Mouse (Mus musculus): ENCODE measurements around the gene Snx29.
"Not testable (repeated sequence)": the region's sequence is repeated elsewhere in the genome, so short reads cannot be mapped to it uniquely, and the experiment has no call there.

Snx29 gene

DNA sequence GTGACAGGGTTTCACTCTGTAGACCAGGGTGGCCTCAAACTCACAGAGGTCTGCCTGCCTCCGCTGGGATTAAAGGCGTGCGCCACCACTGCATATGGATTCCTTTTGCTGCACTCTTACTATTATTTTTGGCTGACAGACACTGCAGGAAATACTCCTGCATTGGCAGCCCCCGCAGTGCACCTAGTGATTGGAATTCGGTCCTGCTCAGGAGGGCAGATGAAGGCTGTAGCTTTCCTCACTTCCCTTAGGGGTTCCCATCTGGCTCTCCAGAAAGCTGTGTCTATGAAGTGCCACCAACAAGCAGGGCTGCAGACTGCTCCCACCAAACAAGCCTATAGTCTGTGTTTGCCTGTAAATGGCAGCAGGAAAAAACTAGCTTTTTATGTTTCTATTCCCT is 215.0 kb downstream of the Snx29 start:
- no peak for DNase-seq (ENCODE audit: low read depth)

GRCm38 (mm10) chr16:11538191-11538590 is 215.5 kb downstream of the Snx29 start:
- no peak for DNase-seq (ENCODE audit: low read depth)

GRCm38 (mm10) chr16:11540961-11541360 is 218.3 kb downstream of the Snx29 start:
- DNase-seq (ENCODE audit: low read depth), result no peak

- no peak for DNase-seq (ENCODE audit: low read depth)
Observed at GRCm38 (mm10) chr16:11541769-11542168, 219.1 kb downstream of the Snx29 start.

GRCm38 (mm10) chr16:11550043-11550725 is 227.5 kb downstream of the Snx29 start:
- DNase-seq (ENCODE audit: low read depth), result no peak

GRCm38 (mm10) chr16:11561714-11562113 is 239.0 kb downstream of the Snx29 start:
- no peak for DNase-seq (ENCODE audit: low read depth)

GRCm38 (mm10) chr16:11563846-11564245 is 241.1 kb downstream of the Snx29 start:
- peak; percentile 22 for DNase-seq (ENCODE audit: low read depth)

- DNase-seq (ENCODE audit: low read depth), result no peak
Observed at GRCm38 (mm10) chr16:11565126-11565525, 242.4 kb downstream of the Snx29 start.

- DNase-seq (ENCODE audit: low read depth), result no peak
Observed at GRCm38 (mm10) chr16:11567594-11567993, 244.9 kb downstream of the Snx29 start.

DNA sequence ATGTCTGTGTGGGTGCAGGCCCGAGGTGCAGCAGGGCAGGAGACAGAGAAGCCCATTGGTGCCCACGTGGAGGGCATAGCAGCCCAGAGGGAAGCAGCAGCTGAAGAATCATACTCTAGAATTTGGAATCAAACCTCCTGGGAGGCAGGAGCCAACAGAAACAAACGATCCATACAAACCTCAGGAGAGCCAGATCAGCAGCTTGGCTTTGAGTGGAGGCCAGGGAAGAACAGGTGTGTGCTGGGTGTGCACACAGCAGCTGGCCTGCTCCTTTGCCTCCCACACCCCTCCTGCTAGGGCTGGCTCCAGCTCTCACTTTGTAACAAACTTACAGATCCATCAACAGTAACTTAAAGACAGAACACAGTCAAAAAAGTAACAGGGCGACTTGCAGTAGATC is 245.4 kb downstream of the Snx29 start:
- DNase-seq (ENCODE audit: low read depth), result no peak

DNA sequence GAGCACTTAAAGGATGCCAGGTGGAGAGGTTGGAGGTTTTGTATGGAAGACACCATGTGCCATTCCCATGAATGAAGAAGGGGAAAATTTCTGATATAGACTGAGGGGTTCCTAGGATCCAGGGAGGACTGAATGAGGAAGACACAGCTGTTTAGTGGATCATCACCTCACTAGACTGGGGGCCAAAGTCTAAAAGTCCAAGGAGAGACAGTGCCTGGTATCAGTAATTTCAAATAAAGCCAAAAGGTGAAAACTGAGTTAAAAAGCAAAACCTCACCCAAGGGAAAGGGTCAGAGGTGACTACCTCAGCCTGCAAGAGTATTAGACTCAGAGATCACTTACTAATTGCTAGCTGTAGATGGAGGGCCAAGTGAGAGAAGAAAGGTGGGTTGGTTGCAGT is 245.9 kb downstream of the Snx29 start:
- DNase-seq (ENCODE audit: low read depth), result no peak

- DNase-seq (ENCODE audit: low read depth), result no peak
Observed at GRCm38 (mm10) chr16:11569127-11569526, 246.4 kb downstream of the Snx29 start.

- no peak for DNase-seq (ENCODE audit: low read depth)
Observed at GRCm38 (mm10) chr16:11570072-11570471, 247.4 kb downstream of the Snx29 start.

GRCm38 (mm10) chr16:11574517-11574916 is 251.8 kb downstream of the Snx29 start:
- DNase-seq (ENCODE audit: low read depth), result no peak

DNA sequence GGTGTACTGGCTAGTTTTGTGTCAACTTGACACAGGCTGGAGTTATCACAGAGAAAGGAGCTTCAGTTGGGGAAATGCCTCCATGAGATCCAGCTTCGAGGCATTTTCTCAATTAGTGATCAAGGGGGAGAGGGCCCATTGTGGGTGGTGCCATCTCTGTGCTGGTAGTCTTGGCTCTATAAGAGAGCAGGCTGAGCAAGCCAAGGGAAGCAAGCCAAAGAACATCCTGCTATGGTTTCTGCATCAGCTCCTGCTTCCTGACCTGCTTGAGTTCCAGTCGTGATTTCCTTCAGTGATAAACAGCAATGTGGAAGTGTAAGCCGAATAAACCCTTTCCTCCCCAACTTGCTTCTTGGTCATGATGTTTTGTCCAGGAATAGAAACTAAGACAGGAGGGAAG is 253.0 kb downstream of the Snx29 start:
- DNase-seq (ENCODE audit: low read depth), result not testable (repeated sequence)

- DNase-seq (ENCODE audit: low read depth), result no peak
Observed at GRCm38 (mm10) chr16:11577541-11578255, 255.0 kb downstream of the Snx29 start.

- DNase-seq (ENCODE audit: low read depth), result no peak
Observed at GRCm38 (mm10) chr16:11579676-11580098, 257.0 kb downstream of the Snx29 start.

- no peak for DNase-seq (ENCODE audit: low read depth)
Observed at GRCm38 (mm10) chr16:11583941-11584639, 261.4 kb downstream of the Snx29 start.

DNA sequence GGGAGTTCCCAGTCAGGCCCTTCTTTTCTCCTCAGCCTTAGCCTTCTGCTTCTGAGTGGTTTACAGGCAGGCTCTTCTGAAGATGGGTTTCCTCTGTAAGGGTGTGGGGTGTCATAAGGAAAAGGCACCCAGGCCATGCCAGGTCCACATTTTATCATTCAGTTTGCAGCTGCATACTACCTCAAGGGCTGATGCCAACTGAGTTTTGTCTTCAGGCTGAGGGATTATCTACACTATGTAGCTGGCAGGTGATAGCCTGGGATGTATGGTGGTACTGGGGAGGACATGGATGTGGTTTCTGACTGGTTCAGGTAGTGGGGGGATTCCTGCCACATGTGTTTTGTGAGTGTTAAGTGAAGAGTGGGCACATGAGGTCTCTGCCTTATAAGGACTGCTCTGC is 266.0 kb downstream of the Snx29 start:
- DNase-seq (ENCODE audit: low read depth), result no peak

DNA sequence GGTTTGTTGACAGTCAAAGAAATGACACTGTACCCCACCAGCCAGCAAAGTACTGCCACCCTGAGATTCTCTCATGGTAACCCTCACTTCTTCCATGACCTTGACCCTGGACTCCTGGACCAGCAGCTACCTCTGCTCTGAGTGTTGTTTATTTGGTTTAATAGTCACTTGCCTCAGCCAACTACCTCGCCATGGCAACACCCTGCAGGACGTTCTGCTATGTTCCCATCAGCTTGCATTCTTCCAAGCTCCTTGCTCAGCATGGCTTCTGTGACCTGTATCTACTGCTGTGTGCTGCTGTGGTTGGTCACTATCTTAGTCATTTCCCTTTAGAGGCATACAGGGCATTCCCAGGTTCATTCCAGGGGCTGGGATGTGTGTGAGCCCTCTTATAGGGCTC is 266.6 kb downstream of the Snx29 start:
- no peak for DNase-seq (ENCODE audit: low read depth)

DNA sequence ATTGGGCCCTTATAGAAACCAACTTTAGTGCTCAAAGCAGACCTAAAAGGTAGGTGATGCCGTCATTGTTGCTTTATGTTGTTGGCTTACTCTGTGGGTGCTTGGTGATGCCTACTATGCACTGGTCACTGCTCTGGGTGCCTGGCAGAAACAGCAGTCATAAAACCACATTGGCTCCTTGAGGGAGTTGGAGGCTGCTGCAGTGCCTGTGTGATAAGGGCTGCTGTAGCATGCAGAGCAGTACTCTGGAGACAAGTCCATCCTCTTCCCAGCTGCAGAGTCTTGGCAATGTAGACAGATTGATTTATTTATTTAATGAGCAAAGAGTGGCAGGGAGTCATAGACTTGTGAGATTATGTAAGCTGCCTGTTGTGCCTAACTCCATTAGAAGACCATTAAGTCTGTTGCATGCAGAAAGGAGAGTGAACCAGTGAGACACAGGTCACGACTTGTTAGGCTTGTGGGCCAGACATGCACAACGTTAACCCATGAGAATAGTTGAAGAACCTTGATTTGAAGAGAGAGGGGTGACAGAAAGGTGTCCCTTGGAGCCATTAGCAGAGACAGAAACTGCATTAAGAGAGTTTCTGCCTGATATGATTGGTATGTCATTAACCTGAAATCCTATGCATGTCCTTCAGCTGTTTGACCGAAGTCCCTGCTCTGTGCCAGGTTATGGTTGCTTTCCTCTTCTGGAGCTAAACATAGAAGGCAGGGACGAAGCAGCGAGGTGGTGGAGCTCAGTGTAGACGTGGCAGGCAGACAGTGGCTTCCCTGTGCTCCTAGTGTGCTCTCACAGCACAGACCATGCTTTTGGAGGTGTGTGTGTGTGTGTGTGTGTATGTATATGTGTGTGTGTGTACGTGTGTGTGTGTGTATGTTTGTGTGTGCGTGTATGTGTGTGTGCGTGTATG is 267.3 kb downstream of the Snx29 start:
- no peak for DNase-seq (ENCODE audit: low read depth)

GRCm38 (mm10) chr16:11596599-11596998 is 273.9 kb downstream of the Snx29 start:
- DNase-seq (ENCODE audit: low read depth), result no peak

All from fibroblast of lung, adult 2 months (primary cell).